Mouse (Mus musculus) kidney, postnatal 36 days (tissue): Measurements from ENCODE around the gene B3gnt2.

Source experiments
- DNase-seq, 2 experiments: peaks; one replicate each; pipeline ENCODE4 v3.0.0; 2021 to 2022; ENCODE audit warnings: mixed read lengths in 2 of 2

Gene B3gnt2

DNA sequence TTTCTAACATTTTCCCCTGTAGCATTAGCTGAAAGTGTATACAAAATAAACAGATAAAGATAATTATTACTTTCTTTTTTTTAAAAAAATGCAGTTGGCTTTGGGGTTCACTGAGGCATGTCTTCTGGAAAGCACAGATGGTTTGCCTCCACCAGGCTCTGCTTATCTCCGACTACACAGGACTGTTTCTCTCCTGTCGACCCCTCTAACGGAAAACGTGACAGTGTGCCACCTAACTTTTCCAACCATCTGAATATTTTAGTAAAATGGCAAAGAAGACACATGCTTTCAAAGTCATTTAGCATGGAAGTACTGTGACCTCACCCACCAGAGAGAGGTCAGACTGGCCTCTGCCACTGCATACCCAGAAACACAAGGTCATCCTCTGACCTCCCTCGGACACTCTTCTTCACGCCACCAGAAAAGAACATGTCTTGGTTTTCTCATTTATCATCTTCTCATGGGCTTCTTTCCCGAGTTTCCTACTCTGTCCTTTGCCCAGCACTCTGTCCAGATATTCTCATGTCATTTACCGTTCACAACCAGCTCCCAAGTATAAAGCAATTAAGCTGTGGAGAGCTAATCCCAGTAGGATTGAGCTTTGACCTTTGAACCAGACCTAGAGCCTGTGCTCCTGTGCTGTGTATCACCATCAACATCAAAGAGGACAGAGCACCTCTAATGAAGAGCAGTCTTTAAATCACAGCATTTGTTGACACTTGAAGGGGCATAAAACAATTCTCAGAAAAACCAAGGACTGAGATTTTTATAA is 13.6 kb downstream of the B3gnt2 start:
- DNase-seq, result peak; percentile 52 to 82

DNA sequence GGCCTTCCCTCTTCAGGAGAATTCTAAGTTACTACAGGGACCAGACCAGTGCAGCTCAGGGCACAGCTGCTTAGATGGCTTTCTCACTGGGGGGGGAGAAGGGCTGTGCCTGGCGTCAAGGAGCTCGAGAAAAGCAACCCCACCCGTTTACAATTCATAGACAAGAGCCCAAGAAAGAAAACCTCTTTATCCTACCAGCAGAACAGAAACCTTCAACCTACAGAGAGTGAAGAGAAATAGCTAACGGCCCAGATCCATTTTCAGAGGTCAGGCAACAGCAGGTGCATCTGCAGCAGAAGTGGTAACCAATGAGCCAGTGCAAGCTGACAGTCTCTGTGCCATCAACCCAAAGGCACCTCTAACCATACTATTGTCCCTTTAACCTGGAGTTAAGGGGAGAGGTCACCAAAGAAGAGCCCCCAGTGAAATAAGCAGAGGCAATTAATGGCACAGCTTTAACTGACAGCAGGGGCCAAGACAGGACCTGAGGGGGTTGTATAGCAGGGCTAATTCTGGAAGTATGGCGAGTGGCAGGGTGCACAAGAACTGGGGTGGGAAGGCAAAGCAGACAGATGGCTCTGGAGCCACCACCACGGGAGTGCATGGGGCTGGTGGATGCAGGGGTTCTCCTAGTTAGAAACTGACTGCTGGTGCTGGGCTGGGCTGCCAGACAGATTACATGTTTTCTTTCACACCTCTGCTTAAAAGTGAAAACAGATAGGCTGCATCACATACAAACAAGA is 14.5 kb downstream of the B3gnt2 start:
- DNase-seq, result no peak

- DNase-seq, result peak; percentile 48 to 68
Measured at GRCm38 (mm10) chr11:22844754-22845718, 15.7 kb downstream of the B3gnt2 start.

DNA sequence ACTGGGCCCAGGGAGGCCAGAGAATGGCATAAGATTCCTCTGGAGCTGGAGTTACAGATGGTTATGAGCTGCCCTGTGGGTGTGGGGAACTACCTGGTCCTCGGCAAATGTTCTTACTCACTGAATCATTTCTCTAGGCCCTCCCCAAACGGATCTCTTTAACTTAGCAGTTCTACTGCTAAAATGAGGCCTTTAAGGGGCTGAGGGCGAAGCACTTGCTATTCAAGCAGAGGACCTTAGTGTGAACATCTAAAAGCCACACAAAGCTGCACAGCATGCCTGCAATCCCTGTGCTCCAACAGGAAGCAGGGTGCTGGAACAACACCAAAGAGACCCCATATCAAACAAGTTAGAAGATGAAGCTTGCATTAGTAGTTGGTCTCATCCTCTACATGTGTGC is 21.3 kb downstream of the B3gnt2 start:
- DNase-seq, result no peak

GRCm38 (mm10) chr11:22838361-22838760 is 22.4 kb downstream of the B3gnt2 start:
- DNase-seq, result no peak

DNA sequence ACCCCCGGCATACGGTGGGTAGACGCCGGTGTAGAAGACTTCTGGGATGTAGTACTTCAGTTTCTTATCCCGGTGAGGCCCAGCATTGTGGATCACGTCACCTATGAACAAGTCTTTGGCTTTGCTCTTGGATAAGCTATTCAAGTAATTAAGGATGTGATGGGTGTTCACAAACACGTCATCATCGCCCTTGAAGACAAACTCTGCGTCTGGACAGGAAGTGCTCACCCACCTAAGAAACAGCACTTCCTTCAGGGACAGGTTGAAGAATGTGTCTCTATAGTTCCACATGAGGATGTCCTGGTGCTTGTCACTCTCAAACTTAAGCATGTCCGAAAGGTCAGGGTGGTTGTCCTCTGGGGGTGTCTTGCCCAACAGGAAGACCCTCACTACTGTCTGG is 24.5 kb downstream of the B3gnt2 start:
- no peak for DNase-seq

GRCm38 (mm10) chr11:22832600-22832999 is 28.2 kb downstream of the B3gnt2 start:
- no peak for DNase-seq

DNA sequence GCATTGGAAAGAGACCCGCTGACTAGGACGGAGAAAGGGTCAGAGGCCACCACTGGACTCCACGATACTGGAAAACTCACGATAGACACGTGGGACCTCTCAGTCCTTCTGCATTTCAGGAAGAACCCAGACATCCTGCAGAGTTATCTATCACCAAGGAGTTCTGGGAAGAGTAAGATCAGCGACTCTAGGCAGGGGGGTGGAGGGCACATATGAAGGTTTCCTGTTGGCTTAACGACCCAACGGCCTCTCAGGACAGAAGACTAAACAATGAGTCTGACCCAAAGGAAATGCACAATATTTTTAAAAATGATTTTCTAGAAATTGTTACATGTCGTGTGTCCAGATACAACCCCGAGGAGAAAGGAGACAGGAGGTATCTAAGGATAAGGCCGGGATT is 28.8 kb downstream of the B3gnt2 start:
- no peak for DNase-seq

- no peak for DNase-seq
Measured at GRCm38 (mm10) chr11:22830684-22831083, 30.1 kb downstream of the B3gnt2 start.

GRCm38 (mm10) chr11:22830179-22830611 is 30.6 kb downstream of the B3gnt2 start:
- DNase-seq, result no peak

DNA sequence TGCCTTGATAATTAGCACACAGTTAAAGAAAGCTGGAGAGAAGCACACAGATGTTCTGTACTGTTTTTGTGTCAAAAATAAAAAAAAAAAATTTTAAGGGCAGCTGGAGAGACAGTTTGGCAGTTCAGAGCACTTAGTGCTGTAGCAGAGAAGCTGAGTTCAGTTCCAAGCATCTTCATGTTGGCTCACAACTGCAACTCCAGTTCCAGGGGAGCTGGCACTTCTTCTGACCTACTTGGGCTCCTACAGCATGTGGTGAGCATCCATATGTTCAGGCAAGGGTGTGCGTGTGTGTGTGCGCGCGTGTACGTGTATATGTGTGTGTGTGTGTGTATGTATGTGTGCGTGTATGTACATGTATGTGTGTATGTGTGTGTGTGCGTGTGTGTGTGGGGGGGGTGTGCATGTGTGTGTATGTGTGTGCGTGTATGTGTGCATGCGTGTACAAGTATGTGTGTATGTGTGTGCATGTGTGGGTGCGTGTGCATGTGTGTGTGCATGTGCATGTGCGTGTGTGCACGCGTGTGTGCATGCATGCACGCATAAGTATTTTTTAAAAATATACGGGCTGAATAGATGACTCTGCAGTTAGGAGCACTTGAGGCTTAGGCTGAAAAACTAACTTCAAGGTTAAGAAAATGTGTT is 31.7 kb downstream of the B3gnt2 start:
- DNase-seq, result no peak

DNA sequence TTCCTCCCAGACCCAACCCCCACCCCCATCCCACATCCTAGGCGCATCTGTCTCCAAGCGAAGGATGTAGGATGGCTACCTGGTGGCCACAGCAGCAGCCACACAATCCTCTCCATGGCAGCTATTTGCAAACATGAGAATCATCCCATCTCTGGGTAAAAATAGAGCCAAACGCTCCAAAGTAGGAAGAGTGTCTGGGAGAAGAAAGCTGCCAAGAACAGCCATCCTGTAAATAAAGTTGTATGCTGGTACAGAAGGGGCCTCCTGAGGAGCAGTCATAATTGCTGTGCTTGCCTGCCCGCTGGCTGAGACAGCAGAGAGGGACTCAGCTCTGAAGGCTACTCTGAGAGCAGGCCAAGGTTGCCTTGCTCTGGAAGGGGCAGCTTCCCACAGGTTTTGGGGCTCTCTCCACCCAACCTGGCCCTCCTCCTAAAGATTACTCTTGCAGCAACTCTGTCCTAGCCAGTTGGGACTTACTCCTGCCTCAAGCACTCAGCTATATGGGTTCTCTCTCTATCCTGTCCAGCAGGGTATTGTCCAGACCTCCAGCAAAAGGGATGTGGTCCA is 33.2 kb downstream of the B3gnt2 start:
- DNase-seq, result no peak

- DNase-seq, result no peak
Measured at GRCm38 (mm10) chr11:22826665-22827064, 34.1 kb downstream of the B3gnt2 start.

DNA sequence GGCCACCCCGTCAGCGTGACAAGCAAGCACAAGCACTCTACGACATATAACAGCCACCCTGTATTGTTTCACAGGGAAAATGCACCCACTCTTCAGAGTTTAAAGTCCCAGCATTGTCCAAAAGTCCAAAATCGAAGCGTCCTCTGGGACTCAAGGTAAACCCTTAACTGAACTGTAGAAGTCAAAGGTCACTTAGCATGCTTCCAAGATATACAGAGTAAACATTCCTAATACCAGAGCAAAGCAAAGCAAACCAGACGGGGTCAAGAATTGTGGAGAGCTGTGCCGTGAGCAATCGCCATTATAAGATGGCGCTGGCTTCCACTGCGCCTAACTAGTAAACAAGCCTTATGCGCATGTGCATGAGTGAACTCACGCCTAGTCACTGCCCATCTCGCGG is 34.7 kb downstream of the B3gnt2 start:
- DNase-seq, result no peak

DNA sequence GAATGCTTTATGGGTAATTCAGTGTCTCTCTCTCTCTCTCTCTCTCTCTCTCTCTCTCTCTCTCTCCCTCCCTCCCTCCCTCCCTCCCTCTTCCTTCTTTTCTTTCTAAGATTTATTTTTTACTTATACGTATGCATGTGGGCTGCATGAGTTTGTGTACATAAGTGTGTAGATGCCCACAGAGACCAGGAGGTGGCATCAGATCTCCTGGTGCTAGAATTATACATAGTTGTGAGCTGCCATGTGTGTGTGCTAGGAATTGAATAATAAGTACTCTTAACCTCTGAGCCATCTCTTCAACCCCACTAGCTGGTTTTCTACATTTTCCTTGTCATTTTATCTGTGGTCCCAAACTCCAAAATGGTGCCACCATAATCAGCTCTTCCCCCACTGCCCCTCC is 35.2 kb downstream of the B3gnt2 start:
- no peak for DNase-seq

- peak in 1 of 2 experiments; percentile 65 for DNase-seq
Measured at GRCm38 (mm10) chr11:22824049-22824705, 36.6 kb downstream of the B3gnt2 start.

DNA sequence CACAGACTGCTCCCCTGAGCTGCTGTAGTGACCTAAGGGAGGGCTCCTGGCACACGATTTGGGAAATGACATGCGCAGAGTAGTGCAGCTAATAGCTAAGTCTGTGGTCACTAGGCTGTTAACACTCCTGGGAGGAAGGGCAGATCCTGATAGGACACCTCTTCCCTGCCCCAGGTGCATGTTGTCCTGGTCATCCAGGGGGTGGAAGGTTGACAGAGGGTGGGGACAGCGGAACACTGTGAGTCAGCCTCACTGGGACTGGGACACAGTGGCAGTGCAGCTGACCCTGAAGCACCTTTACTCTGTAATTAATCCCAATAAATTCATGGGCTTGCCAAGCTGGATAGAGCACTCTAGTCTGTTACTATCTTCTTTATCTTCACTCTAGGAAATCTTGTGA is 39.5 kb downstream of the B3gnt2 start:
- DNase-seq, result no peak

DNA sequence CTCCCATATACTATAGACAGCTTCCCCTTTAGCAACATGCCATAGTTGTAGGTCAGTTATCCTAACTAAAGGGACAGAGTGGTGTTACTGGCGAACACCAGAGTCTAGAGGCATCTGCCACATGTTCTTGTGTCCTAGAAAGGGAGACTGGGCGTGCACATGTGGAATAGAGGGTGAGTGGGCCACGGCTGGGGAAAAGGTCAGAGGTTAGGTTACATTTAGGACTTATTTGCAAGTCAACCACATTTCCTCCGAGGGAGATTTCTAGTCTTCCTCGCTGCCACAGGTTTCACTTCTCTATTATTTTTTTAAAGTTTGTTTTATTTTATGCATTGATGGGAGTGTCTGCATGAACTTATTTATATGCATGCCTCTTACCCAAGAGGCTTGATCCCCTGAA is 42.4 kb downstream of the B3gnt2 start:
- no peak for DNase-seq

- DNase-seq, result no peak
Measured at GRCm38 (mm10) chr11:22815877-22816276, 44.9 kb downstream of the B3gnt2 start.

GRCm38 (mm10) chr11:22815143-22815542 is 45.6 kb downstream of the B3gnt2 start:
- no peak for DNase-seq

GRCm38 (mm10) chr11:22813921-22814704 is 46.6 kb downstream of the B3gnt2 start:
- no peak for DNase-seq
